Mouse (Mus musculus): ENCODE data around the gene Qser1.

Gene Qser1

DNA sequence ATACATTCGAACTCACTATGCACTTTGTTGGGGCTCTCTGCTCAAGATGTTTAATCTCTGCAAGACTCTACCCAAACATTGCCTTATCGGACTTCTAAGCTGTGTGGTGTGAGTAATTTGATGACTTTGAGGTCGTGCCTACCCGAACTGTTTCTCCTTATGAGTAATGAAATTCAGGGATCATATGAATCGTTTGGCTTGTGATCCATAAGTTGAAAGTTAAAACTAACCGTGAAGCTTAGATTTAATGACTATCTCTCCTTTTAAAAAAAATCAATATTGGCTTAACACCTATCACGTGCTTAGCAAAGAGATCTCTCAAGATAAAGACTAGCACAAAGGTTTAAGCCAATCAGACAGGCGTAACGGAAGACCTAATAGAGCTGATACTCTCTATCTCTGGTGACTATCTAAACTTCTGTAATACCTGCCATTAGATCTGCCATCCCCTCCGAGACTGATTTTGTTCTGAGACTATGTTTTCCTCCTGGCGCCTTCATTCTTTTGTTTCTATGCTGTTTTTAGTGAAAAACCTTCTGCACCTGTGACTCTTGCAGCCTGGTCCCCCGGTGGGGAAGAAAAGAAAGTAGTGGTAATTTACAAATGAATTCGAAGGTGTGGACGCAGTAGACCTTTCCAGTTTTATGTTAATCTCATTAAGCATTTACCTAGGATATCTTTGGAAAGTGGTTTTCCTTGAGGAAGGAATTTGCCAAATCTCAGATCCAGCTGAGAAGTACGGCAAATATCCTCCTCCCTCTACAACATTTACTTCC lies 1.2 kb upstream of the Qser1 start:
- peak; percentile 36 for DNase-seq (ENCODE audit: low read depth)

DNA sequence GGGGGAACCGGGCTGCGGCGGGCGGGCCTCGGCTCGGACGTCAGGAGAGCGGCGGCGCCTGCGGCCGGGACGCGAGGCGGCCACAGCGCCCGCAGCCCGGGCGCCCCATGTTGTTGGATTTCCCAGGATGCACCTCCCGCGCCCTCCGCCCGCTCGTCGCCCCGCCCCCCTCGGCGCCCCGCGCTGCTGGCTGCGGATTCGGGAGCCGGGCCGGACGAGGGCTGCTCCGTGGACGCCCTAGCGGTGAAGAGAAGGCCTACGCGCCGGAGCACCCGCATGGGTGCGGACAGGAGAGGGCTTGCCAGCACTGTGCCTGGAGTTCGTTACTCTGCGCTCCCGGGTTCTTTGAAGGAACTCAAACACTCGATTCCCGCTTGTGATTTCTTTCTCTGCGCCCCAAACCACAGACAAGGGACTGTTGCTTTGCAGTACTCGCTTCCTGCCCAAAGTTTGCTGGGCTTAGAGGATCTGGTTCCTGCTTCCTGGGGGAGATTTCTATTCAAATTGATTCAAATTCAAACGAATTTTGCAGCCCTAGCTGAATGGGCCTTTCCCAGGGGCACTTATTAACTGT lies 393 bp upstream of the Qser1 start:
- DNase-seq (ENCODE audit: low read depth) = peak; percentile 86

DNA sequence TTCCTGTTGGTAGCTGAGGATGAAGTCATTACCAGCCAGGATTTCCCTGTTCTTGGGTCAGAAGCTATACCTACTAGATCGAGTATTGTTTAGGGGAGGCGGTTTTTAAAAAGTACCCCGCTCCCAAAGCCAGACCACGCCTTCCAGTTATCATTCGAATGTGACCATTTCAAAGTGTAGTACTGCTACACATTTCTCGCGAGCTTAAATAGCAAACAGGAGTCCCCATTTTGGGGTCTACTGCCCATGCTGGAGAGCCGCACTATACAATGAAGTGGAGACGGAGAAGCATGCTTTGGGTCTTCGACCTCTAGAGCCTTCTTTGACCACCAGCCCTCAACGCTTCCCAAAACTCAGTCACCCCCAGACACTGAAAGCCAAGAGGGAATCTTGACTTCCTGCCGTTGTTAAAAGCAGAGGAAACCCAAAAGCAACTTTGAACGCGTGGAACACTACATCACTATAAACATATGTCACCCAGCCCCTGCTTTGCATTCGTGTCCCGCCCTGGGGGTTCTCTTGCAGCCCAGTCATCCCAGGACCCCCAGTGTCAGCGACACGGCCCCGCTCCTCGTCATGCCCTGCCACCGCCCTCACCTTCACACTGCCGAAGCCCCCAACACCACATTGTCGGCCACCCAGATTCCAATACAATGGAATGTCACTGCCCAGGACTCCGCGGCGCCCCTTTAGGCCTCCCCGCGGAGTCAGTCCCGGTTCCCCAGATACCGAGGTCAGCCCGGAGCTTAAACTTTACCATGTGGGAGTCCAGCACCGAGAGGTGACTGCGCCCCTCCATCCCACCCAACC lies 794 bp downstream of the Qser1 start:
- DNase-seq (ENCODE audit: low read depth) = peak; percentile 64

DNA sequence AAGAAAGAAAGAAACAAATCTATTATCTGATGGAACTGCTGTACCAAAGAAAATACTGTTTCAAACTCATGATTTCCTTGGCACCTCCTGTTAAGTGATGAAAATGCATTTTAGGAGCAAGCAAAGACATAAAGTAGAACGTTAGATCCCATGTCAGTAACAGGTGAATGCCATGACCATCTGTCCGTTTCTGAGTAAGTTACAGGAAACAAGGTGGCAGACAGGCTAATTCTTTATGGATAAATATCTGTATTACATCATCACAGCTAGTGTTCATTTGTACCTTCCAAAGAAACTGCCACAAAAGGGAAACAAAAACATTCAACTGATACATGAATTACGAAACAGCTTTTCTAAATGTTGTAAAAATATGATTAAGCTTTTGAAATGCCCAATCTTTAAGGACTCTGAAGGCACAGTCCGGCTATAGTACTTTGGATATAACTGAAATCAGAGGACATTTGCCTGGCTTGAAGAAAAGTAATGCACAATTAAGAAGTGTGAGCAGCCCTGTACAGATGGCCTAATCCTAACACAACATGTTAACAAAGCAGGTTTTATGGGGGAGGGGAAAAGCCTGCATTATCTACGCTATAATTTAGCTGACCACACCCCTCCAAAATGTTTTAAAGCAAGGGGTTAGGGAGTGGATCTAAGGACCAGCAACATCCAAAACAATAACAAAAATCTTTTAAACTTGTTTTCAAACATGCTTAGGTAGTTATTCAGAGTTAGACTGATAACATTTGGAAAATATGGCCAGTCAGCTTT lies 2.2 kb downstream of the Qser1 start:
- no peak for DNase-seq (ENCODE audit: low read depth)

DNA sequence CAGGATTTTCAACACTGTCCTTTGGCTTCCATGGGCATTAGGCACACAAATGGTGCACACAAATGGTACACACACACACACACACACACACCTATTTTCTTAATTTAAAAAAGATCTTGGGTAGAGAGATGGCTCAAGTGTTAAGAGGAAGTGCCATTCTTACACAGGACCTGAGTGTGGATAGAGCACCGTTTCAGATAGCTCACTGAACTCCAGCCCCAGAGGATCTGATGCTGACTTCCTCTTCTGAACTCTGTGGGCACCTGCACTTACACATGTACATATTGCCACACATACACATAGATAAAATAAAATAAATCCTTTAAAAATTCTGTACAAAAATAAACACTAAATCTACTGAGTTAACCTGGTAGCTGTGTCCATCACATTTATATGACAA lies 11.1 kb downstream of the Qser1 start:
- DNase-seq (ENCODE audit: low read depth) = no peak

DNA sequence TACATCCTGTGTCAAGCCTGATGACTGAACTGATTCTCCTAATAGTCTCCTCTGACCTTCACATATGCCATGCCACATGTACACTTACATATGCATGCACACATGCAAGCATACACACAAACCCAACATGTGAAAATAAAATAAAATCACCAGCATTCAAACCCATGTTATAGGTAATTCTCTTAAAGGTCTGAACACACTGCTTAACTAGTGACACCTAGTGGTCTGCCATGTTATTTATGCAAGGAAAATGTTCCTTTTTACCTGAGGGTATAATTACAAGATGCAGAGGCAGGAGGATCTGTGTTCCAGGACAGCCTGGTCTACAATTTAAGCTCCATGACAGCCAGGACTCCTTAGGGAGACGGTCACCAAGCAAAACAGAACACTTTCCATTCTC lies 41.8 kb downstream of the Qser1 start:
- peak; percentile 41 for DNase-seq (ENCODE audit: low read depth)

DNA sequence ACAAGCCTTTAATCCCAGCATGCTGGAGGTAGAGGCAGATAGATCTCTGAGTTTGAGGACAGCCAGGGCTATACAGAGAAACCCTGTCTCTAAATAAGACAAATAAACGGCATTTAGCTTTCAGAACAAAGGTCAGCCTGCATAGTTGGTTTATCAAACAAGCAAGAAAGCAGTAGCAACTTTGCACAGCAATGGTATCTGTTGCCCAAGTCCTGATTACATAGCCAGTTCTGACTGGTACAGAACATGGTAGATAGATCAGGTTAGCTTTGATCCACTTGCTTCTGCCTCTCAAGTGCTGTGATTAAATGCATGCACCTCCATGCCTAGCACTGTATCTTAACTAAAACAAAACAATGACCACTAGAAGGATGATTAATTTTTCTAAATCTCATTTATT lies 47.9 kb downstream of the Qser1 start:
- DNase-seq (ENCODE audit: low read depth) = no peak

DNA sequence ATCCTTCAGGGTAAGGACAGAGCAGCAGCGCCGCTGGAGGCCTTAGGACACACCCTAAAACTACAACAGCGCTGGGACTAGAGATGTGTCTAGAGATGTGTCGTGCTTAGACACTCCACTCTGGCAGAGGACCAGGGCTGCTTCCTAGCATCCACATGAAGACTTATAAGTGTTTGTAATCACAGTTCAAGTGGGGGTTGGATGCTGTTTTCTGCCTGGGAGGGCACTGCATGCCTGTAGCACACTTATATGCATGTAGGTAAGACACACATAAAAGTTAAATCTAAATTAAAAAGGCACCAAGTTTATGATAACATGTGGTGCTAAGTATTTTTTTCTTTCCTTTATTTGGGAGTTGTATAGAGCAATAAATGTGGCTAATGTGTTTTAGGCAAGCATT lies 52.5 kb downstream of the Qser1 start:
- DNase-seq (ENCODE audit: low read depth) = no peak

DNA sequence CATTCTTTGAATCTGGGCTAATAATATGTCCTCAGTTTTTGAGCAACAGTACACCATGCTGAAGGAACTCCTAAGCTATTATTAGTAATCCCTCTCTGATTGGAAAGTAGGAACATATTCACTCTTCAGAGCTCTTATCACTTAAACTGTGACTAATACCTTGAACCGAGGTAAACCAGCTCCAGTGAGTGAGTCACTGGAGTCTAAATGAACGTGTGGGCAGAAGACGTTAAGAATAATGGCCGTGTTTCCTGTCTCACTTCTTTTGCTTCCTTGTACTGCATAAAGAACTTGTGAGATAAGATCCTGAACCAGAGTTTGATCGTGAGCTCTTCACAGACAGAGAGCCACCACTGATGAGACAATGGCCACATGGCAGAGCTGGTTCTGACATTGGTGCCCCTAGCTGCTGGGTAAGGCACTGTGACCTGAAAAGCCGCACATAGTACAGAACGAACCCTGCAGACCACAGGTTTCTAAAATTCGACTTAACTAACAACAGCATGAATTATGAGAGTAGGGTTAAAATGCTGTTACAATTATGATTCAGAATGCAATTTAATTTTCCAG lies 53.3 kb downstream of the Qser1 start:
- DNase-seq (ENCODE audit: low read depth) = no peak

DNA sequence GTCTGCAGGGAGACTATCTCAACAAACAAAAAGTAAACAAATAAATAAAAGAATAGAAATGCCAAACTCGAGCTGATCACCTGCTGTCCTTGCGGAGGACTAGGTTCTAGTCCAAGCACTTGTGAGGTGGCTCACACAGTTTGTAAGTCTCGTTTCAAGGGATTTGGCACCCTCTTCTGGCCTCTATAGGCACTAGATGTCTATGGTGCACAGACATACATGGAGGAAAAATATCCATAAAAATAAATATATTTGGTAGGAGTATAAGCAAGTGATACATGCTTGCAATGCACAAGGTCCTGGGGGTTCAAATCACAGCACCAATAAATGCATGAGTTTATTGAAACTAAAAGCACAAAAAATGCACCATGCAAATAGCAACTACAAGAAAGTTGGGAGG lies 65.9 kb downstream of the Qser1 start:
- DNase-seq (ENCODE audit: low read depth) = peak; percentile 4

DNA sequence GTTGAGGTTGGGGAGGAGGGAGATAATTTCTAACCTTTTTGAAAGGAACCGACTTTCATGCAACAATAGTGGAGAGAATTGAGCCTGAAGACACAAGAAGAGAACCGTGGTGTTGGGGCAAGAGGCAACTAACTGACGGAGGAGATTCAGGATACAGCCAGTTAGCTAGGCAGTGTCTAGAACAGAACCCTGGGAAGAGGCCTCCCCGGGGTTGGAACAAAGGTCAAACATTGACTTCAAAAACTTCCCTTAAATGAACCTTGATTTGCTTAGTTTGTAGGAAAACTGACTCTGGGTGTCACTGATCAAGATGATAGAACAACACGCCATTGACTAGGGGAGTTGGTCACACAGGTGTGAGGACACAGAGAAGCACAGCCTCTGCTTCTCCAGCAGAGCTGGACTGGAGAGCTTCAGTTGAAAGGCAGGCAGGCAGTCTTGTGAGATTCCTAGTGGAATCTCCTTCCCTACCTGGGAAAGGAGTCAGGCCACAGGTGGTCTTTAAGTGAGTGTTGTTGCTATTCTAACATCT lies 67.8 kb downstream of the Qser1 start:
- no peak for DNase-seq (ENCODE audit: low read depth)

DNA sequence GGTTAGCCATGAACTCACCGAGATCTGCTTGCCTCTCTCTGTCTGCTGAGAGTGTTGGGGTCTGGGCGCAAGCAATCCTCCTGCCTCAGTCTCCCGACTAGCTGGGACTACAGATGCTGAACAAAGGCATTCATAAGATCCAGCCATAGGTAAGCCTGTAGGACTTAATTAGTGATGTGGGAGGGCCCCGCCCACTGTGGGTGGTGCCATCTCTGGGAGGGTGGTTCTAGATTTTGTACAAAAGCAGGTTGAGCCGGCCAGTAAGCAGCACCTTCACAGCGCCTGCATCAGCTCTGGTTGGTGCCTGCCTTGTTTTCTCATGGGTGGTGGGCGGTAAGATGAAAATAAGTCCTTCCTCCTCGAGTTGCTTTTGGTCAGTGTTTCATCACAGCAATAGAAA lies 70.3 kb downstream of the Qser1 start:
- no peak for DNase-seq (ENCODE audit: low read depth)

DNA sequence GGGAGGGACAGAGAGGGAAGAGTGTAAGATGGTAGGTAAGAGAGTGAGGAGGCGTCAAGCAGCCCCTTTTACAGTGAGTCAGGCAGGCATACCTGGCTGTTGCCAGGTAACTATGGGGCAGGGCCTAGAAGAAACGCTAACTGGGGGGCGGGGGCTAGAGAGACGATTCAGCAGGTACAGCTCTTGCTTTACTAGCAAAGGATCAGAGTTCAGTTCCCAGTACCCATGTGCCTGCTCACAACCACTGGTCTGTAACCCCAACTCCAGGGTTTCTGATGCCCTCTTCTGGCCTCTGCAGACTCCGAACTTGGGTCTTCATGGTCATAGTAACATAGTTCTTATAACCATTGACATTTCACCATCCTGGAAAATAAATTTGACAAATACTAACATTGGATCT lies 72.6 kb downstream of the Qser1 start:
- no peak for DNase-seq (ENCODE audit: low read depth)

DNA sequence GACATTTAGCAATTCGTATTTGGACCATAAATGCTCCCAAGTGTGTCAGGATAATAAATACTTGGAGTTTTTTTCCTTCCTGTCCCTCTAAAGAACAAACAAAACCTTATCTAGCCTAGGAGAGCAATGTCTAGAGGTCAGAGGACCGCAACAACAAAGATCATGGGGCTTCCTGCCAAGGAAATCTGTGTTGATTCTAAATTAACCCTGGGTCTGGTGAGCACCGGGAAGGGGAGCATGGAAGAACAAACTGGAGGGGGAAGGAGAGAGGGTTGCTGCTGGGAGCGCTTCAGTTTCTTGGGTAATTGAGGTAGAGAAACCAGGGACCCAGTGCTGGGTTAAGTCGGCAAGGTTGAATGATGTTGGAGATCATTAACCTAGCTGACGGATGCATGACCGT lies 73.4 kb downstream of the Qser1 start:
- no peak for DNase-seq (ENCODE audit: low read depth)

DNA sequence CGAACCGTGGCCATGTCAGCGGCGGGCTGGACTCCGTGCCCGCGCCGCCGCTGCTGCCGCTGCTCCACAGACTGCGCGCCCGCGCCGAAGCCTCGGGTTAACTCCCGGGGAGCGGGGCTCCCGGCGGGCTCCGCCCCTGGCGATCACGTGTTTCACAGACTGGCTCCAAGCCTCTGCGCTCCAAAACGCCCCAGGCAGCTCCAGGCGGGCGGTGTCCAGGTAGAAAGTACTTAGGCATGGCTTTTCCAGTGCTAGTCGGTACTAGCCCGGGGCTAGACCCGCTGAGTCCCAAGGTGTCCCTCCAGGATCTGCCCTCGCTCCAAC lies 73.9 kb downstream of the Qser1 start, which contains the start of gene Depdc7:
Gene Depdc7, minus strand, starts transcription at position 138 of the 324 bp plus-strand sequence.
- DNase-seq (ENCODE audit: low read depth) = peak; percentile 23

DNA sequence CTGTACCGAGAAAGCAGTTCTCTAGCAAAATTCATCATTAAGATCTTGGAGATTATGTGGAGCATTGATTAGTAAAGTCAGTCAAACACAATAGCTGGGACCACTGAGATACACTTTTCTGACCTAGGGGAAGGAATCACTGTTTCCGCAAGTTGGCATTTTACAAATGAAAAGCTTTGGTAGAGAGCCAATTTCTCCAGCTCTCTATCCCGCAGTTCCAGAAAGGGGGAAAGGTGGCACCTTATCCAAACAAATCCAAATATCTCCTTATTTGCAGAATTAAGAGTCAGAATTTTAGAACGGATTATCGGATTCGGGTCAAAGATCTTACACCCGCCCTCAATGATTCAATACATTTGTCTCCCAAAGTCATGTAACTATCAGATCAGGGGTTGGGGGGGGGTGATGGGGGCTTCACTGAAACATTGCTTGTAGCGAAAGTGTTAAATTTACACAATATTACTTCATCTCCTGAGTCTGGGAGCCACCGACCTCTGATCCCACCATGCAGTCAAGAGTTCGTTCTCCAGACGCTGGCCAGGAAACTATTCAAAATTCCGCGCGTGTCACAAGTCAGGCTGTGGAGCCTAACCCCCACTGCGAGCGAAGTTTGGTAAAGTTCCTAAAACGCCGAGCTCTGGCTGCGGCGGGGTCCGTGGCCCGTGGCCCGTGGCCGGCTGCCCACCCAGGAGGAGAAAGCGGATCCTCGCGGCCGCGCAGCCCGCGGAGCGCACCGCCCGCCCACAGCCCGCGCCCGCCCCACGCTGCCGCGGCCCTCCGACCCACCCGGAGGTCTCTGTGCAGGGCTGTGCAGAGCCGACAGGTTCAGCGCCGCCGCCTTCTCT lies 74.4 kb downstream of the Qser1 start:
- no peak for DNase-seq (ENCODE audit: low read depth)

DNA sequence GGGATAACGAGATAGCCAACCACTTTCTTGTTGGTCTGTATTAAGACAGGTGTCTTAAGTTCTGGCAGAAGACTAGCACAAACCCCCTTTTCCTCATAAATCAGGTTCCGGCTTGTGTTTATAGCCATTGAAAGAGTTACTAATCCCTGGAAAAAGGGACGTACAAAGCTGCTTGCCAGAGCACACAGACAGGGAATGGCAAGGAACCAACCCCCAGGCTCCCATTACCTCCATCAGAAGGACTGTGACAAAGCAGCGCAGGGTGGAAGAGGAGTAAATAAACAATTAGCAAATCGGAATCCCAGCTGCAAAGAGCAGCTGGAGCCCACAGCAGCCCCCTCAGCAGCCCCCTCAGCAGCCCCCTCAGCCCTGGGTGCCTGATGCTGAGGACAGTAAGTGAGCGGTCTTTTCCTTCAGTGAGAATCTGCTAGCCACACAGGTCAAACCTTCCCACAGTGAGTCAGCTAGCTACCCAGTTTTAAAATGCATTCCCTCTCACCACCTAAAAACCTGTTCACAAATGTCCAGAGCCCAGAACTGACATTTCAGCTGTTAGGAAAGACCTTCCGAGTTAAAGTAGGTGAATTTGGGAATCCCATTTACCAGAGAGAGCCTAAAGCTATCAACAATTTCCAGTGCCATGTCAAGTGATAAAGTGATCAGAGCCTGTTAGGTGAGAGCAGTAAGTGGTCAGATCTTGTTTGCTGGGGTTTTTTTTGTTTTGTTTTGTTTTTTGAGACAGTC lies 75.4 kb downstream of the Qser1 start:
- DNase-seq (ENCODE audit: low read depth) = no peak

DNA sequence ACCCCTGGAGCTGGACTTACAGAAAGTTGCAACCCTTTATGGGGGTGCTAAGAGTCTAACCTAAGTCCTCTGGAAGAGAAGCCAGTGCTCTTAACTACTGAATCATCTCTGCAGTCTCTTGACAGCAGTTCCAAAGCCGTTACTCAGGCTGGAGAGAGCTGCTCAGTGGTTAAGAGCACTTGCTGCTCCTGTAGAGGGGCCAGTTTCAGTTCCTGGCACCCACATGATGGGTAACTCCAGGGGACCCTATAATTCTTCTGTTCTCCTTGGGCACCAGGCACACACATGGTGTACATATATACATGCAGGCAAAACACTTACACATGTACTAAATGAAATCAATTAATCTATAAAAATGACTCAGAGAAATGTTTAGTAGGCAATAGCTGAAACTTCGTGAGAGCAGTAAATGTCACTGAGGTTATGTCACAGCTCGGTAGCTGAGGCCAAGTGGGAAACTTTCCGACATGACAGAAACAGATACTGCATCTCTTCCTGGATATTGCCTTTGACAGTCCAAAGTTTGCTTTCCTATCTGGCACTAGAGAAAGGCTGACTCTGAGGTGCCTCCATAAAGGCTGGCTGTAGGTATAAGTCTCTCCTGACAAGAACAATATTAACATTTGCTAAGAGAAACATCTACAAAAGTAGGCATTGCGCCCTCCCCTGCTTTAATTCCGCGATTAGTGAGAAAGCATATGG lies 76.2 kb downstream of the Qser1 start:
- no peak for DNase-seq (ENCODE audit: low read depth)

DNA sequence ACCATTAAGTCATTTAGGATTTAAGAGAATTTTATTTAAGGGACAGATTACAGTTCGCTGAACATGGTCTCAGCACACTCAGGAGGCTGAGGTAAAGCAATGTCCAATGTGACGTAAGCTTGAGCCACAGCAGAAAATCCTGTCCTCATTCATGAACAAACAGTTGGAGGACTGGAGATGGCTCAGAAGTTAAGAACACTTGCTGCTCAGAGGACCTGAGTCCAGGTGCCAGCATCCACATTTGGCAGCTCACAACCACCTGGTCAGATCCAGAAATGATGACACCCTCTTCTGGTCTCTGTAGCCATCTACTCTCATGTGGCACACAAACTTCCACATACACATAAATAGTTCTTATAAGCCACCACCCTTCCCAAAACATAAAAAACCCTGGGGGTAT lies 76.9 kb downstream of the Qser1 start:
- DNase-seq (ENCODE audit: low read depth) = no peak

DNA sequence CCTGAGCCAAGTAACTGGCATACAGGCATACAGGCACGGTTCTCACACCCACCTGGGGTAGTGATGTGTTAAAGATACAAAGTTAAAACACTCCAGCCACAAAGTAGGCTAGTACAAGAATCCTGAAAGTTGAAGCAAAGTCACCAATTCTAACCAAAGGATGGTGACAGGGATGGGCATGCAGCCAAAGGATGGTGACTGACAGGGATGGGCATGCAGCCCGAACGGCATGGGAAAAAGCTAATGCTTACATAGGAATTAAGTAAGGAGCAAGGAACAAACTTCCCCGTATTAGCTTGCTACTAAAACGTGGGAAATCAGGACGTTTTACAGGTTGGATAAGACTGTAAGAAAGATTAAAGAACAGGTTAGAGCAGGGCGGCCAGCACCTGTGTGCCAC lies 80.3 kb downstream of the Qser1 start:
- no peak for DNase-seq (ENCODE audit: low read depth)
